Mouse (Mus musculus): ENCODE data around the gene Thada. TPM values are rescaled to one million over a fixed set of nuclear protein-coding genes. Genes with fewer than 3 reads are reported as not detected.

Thada gene
- total RNA-seq, 2 experiments from 2014 or later: 12.9 to 15.2 TPM

- DNase-seq (ENCODE audit: low spot score in 2 of 2): no peak
Observed at GRCm38 (mm10) chr17:84351912-84352789, 113.9 kb downstream of the Thada start.

GRCm38 (mm10) chr17:84351276-84351675 is 114.7 kb downstream of the Thada start:
- no peak for DNase-seq (ENCODE audit: low spot score in 2 of 2)

- no peak for DNase-seq (ENCODE audit: low spot score in 2 of 2)
Observed at GRCm38 (mm10) chr17:84348865-84349264, 117.1 kb downstream of the Thada start.

- no peak for DNase-seq (ENCODE audit: low spot score in 2 of 2)
Observed at GRCm38 (mm10) chr17:84342299-84342817, 123.6 kb downstream of the Thada start.

- no peak for DNase-seq (ENCODE audit: low spot score in 2 of 2)
Observed at GRCm38 (mm10) chr17:84341686-84342085, 124.3 kb downstream of the Thada start.

GRCm38 (mm10) chr17:84340574-84340973 is 125.4 kb downstream of the Thada start:
- DNase-seq (ENCODE audit: low spot score in 2 of 2): no peak

GRCm38 (mm10) chr17:84335996-84336395 is 130.0 kb downstream of the Thada start:
- DNase-seq (ENCODE audit: low spot score in 2 of 2): no peak

- DNase-seq (ENCODE audit: low spot score in 2 of 2): no peak
Observed at GRCm38 (mm10) chr17:84335076-84335475, 130.9 kb downstream of the Thada start.

GRCm38 (mm10) chr17:84334241-84335014 is 131.6 kb downstream of the Thada start:
- no peak for DNase-seq (ENCODE audit: low spot score in 2 of 2)

- no peak for DNase-seq (ENCODE audit: low spot score in 2 of 2)
Observed at GRCm38 (mm10) chr17:84332940-84333339, 133.1 kb downstream of the Thada start.

- no peak for DNase-seq (ENCODE audit: low spot score in 2 of 2)
Observed at GRCm38 (mm10) chr17:84330986-84331385, 135.0 kb downstream of the Thada start.

GRCm38 (mm10) chr17:84330506-84330905 is 135.5 kb downstream of the Thada start:
- DNase-seq (ENCODE audit: low spot score in 2 of 2): no peak

GRCm38 (mm10) chr17:84329906-84330470 is 136.0 kb downstream of the Thada start:
- no peak for DNase-seq (ENCODE audit: low spot score in 2 of 2)

- no peak for DNase-seq (ENCODE audit: low spot score in 2 of 2)
Observed at GRCm38 (mm10) chr17:84328526-84328925, 137.5 kb downstream of the Thada start.

GRCm38 (mm10) chr17:84327051-84327925 is 138.7 kb downstream of the Thada start:
- no peak for DNase-seq (ENCODE audit: low spot score in 2 of 2)

GRCm38 (mm10) chr17:84322176-84322575 is 143.8 kb downstream of the Thada start:
- DNase-seq (ENCODE audit: low spot score in 2 of 2): no peak

- no peak for DNase-seq (ENCODE audit: low spot score in 2 of 2)
Observed at GRCm38 (mm10) chr17:84321351-84321750, 144.7 kb downstream of the Thada start.

- DNase-seq (ENCODE audit: low spot score in 2 of 2): peak in 1 of 2 experiments; percentile 34
Observed at GRCm38 (mm10) chr17:84320576-84320975, 145.4 kb downstream of the Thada start.

GRCm38 (mm10) chr17:84314341-84314740 is 151.7 kb downstream of the Thada start:
- DNase-seq (ENCODE audit: low spot score in 2 of 2): no peak

GRCm38 (mm10) chr17:84313494-84313893 is 152.5 kb downstream of the Thada start:
- DNase-seq (ENCODE audit: low spot score in 2 of 2): no peak

- no peak for DNase-seq (ENCODE audit: low spot score in 2 of 2)
Observed at GRCm38 (mm10) chr17:84306151-84306550, 159.9 kb downstream of the Thada start.

Measured in layer of hippocampus, adult 18-20 months (tissue).